Mouse (Mus musculus): ENCODE results near the gene Clip3.
A peak's percentile ranks its signal among the peaks of the same experiment; 100 is the strongest.

Gene Clip3

DNA sequence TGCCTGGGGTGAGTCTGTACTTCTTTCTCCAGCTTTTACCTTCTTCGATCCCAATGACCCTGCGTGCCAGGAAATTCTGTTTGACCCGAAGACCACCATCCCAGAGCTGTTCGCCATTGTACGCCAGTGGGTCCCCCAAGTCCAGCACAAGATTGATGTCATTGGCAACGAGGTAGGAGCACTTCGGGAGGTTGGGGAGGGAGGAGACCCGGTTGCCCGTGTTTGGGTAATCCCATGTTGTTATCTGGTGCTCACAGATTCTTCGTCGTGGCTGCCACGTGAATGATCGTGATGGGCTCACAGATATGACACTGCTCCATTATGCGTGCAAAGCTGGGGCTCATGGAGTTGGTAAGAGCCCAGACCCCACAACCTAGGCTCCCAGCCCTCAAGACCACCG is 5.3 kb downstream of the Clip3 start:
- DNase-seq = peak in 1 of 2 experiments; percentile 9

DNA sequence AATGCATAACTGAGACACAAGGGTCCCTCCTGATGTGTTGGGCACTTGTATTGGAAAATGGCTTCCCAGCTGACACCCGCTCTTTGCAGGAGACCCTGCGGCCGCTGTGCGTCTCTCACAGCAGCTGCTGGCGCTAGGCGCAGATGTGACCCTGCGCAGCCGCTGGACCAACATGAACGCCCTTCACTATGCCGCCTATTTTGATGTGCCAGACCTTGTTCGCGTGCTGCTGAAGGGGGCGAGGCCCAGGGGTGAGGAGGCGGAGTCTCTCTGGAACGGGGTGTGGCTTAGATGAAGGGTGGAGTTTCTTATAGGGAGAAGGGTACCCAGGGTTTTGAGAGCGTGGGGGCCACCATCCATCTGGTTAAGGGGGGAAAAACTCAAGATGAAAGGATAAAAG is 5.7 kb downstream of the Clip3 start:
- peak in 1 of 2 experiments; percentile 3 for DNase-seq

DNA sequence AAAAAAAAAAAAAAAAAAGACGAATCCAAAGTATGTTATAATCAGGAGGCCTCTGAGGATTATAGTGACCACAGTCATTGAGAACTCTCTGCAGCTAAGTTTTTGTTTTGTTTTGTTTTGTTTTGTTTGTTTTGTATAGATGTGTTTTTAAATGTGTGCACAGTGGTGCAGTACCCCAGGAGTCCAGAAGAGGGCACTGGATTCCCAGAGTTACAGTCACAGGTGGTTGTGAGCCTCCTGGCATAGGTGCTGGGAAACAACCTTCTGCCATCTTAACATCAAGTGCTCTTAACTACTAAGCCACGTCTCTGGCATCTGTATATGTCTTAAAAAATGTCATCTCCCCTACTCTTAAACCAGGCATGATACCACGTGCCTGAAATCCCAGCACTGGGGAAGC is 9.4 kb downstream of the Clip3 start:
- DNase-seq = peak; percentile 63 to 66

DNA sequence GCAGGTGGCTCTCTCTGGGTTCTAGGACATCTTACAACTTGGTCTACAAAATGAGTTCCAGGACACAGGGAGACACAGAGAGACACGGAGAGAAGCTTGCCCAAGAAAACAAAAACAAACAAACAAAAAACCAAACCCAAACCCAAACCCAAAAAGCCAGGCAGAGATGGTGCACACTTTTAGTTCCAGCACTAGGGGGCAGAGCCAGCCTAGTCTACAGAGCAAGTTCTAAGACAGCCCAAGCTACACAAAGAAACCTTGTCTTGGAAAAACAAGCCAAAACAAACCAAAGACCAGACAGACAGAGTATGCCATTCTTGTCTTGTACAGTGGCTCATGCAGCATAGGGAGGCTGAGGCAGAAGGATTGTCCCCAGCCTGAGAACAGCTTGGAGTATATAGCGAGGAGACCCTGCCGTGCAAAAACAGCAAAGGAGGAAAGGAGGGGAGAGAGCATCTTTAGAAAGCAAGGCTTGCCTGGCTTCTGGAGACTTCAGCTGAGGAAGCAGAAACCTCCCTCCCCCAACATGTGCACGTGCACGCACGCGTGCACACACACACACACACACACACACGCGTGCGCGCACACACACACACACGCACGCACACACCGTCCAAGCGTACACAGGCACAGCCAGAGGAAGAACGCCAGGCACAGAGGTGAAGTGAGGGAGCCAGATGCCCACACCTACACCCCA is 14.7 kb downstream of the Clip3 start:
- no peak for DNase-seq

DNA sequence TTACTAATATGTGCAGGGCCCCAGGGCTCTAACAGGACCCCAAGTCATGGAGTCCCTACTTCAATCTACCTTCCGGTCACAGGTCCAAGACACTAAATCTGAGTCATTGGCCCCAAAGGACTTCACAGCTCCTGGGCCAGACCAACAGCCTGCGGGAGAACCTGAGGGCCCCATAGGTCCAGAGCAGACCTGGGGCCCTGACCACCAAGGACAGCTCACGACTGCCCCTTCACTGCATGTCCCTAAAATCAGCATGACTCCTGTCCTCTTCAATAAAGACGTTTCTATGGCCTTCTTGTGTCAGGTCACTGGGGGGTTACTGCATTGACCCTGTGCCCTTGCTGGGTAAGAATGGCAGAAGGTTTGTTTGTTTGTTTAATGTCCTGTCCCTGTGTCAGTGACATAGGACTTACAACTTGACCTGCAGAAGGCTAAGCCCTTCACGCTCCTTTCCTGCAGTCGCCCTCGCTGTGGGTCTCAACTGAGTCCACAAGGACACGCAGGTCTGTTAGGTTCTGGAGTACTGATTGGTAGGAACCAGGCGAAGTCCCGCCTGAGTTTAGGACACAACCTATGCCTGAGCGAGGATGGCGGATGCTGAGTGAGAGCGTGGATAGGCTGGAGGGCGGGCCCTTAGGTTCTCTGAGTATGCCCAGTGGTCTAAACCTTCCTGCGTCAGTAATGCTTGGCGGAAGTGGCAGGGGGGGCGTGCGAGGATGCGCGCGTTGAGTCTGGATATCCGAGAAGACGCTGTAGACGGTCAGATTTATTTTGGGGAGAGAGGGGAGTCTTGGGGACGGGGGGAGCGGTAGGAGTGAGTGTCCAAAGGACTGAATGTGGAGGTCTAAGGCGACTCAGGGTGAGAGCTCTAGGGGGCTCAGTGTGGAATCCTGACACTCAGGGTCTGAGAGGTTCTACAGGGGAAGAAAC is 16.8 kb downstream of the Clip3 start, which contains the start of gene Alkbh6:
Alkbh6 (plus strand) TSS at position 642 of the 930 bp plus-strand sequence.
- peak; percentile 93 to 94 for DNase-seq

DNA sequence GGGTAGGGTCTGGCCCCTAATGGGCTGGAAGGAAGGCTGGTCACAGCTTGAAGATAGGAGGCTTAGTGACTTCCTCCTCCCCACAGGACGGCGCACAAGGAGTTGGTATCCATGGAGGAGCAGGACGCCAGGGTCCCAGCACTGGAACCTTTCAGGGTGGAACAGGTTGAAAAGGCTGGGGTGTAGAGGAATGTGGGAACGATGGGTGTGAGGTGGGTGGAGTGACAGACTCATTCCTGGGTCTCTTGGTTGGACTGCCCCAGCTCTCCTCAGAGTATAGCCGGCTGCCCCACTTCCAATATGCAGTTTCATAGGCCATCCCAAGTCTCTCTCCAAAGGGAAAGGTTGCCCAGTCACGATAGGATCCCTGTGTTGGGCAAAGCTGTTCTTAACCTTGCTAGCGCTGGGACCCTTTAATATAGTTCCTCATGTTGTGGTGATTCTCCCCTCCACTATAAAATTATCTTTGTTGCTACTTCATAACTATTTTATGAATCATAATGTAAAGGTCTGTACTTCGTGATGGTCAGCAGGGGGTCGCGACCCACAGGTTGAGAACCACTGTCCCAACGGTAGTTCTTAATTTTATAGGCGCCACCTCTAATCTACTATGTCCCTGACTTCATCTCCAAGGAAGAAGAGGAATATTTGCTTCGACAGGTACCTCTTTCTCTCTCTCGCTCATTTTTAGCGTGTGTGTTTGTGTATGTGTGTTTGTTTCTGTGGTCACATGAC is 18.0 kb downstream of the Clip3 start:
- DNase-seq = no peak

DNA sequence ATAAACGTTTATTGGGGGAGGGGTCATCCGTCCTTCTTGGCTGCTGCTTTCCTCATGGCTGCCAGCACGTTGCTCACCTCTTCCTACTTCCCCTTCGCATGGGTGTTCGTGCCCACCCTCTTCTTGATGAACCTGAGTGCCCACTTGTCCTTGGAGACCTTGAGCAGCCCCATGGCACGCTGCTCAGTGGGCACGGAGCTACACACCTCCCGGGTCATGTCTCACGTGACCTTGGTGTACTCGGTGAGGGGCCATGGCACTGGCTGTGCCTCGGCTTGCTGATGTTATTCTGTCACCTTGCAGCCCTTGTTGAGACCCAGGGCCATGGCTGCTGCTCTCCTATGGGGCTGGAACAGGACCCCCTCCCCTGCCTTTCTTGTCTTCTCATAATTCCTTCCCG is 18.6 kb downstream of the Clip3 start:
- DNase-seq = no peak

DNA sequence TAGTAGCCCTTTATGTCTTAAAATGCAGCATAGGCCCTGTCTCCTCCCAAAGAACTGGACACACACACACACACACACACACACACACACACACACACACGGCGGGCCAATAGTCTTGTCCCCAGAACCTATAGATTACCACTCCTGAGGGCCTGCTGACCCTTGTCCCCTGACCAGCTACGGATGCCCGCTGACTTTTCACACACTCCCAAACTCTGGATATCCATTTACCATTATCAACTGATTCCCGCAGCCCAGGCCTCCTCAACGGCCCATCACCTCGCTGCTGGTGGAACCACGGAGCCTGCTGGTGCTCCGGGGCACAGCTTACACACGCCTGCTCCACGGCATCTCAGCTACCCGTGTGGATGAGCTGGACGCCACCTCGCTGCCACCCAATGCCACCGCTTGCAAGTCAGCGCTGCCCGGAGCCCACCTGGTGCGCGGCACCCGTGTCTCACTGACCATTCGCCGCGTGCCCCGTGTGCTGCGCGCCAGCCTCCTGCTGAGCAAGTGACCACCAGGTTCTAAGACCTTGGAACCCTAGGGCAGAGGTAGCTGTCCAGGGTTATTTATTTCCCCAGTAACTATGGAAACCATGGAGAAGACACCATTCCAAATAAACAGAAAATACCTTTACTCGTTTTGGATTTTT is 22.3 kb downstream of the Clip3 start:
- DNase-seq = no peak

DNA sequence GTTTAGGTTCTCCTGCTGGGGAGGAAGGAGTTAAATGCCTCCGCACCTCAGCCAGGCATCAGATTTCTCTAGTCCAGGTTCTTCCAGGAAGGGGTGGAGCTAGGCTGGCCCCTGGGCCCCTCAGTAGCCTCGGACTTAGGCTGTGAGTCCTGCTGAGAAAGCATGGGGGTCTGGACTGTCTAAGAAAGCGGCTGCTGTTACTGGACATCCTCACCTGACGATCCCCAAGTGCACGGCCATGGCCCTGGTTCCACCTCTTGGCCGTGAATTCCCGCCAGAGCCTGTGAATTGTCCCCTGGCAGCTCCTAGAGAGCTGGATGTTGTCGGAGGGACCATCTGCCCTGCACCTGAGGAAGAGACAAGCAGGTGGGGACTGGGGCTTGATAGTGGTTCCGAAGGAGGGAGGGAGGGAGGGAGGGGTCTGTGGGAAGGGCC is 23.2 kb downstream of the Clip3 start, which contains the start of gene Syne4:
Syne4 (plus strand) TSS at position 87 of the 435 bp plus-strand sequence.
- DNase-seq = peak in 1 of 2 experiments; percentile 44

DNA sequence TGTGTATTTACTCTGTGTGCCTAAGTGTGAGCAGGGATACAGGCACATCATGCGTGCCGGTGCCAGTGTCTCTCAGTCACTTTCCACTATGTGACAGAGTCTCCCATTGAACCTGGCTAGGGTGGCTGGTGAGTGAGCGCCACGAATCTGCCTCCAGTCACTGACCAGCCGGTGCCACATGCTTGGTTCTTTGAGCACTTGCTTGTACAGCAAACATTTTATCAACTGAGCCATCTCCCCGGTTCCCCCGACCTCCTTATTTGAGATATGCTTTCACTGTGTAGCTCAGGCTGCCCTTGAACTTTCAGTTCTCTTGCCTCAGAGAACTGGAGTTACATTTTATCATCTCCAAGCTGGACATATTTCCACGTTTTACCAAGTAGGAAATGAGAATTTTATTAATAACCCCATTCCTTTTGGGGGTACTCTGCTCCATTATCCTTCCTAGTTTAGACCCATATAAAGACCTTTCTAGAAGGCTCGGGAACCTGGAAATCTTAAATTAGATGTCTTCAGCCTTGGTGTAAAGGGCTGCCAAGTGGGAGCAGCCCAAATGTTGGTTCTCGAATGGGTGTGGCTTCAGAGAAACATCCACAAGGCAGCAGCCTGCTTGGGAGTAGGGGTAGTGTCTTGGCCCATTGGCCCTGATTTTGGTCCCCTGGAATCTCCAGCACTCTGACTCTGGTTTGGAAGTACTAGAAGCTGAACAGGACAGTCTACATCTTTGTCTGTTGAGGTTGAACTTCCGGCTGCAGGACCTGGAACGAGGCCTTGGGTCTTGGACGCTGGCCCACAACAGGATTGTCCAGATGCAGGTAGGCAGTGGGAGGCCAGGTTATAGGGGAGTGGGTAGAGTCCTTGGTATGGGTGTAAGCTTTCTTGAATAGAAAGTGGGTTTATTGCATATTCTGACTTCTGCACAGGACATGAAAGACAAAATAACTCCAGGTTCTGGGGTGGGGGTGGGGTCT is 24.3 kb downstream of the Clip3 start:
- DNase-seq = no peak

DNA sequence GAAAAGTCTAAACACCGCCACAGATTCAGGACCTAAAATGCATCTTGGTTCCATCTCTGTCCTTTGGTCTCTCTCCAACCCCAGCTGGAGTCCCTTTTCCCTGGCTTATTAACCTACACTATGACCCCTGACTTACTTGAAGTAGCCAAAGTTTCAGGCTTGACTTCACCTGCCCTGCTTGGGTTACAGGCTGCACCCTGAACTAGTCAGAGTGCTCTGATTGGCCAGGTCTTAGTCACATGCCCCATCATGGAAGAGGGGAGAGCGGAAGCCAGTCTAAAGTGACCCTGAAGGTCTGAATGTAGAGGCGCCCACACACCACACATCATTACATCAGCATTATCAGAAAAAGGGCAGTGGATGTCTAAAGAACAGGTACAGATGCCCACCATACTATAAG is 26.6 kb downstream of the Clip3 start:
- no peak for DNase-seq

DNA sequence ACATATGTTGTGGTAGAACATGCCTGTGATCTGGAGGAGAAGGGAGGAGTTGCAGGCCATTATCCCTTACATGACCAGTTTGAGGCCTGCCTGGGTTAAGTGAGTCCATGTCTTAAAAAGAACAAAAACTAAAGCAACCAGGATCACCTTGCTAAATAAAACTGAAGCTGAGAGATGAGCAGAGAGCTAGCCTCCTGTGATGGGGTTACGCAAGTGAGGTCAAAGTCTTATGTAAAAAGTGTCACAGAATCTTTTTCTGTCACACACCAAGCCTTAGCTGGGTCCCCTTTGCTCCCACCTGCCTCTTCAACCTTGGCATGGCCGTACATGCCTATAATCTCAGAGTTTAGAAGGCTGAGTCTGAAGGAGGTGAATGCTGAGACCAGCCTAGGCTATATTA is 29.4 kb downstream of the Clip3 start:
- DNase-seq = no peak

DNA sequence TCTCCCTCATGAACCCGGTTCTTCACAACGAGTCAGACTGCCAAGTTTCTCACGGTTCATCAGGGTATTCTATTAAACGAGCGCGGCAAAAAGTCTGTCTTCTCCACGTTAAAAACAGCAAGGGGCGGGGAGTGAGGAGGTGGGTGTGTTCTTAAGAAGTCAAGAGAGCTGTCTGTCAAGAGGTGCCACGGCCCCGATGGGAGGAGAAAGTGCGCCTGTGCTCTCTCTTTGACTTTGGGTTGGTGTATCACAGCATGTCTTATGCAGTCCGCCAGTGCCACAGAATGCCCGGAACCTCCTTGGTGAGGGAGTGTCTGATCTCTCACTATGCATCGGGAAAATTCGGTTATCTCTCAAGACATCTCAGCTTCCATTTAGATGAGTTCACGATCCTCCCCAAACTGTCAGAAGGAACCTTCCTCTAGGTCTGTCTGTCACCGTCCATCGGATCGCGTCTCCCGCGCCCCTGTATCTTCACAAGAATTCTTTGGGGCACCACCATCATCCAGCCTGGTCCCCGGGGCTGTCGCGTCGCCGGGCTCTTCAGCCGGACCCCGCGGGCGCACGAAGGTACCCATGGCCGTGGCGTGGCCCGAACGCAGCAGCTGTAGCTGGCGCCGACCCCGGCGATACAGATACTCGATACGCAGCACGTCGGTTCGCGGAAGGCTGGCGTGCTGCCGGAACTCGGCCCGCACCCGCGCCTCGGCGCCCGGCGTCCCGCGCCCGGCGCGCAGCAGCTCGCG is 30.2 kb downstream of the Clip3 start, which contains the start of gene E130208F15Rik:
E130208F15Rik (plus strand) TSS at position 202 of the 746 bp plus-strand sequence.
- peak; percentile 70 to 75 for DNase-seq

DNA sequence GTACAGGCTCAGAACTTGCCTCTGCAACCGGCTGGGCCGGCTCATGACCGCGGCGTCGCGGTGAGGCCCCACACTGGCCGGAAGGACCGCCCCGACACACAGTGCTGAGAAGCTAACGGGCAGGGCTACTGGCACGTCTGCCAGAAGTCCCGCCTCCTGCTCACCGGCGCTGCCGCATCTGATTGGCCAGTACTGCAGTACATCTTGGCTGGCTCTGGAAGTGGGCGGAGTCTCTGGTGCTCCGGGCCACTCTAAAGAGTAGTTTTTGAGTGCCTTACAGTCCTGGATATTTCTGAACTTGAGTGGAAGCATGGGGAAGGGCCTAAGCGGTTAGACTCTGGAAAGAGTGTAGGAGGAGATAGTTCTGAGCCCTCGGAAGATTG is 30.7 kb downstream of the Clip3 start:
- DNase-seq = peak; percentile 97 to 98

DNA sequence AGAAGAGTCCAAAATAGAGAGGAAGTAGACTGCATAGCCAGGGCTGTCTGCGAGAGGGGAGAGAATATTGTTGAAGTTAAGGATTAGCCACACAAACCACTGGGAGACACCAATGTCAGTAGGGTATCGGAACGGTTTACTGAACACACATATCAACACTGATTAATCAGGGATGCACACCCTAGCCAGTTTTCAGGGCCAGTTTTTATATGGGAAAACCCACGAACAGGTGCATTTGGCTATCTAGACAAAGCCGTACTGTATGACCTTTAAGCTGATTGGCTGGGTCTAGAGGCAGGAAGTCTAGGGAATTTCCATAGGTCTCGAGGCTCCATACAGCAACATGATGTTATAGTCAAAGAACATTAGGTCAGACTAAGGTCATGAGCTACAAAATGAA is 31.3 kb downstream of the Clip3 start:
- no peak for DNase-seq

DNA sequence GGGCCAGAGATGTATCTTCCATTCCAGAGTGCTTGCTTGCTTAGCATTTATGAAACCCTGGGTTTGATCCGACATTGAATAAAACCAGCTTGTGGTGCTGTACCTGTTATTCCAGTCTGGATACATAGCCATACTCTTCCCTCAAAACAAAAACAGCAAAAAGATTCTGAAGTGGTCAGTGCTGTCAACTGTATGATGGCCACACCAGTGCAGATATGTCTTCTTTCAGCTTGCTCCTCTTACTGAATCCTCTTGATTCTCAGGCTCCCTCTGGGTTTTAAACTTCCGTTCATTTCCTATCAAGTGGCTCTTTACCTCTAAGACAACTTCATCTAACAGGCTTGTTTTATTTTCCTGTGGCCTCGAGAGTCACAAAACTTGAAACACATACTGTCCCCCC is 32.3 kb downstream of the Clip3 start, which contains the start of gene Sdhaf1:
Sdhaf1 (minus strand) TSS at position 101 of the 400 bp plus-strand sequence.
- no peak for DNase-seq

DNA sequence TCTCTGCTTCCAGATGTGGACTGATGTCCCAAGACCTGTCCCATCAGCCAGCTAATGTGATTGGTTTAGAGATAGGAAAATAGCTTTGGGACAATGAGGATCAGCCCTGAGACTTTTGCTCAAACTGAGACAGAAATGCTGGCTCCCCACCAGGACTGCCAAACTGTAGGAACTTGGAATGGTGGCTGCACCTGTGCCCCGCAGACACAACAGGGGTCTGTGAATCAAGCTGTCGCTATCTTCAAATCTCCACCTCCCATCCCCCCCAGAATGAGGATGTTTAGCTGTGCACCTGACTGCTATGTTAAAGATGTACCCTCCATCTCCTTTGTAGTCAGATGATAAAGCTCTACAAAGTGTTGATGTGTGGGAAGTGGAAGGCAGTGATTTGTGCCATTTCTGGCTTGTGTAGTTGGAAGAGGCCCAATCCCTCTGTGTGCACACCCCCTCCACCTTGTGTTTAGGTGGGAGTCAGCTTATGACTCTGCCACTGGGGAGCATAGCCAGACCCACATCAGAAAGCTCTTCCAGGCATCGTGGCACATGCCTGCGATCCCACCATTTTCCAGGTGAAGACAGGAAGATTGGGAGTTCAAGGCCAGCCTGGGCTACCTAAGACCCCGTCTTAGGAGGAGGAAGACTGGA is 32.9 kb downstream of the Clip3 start:
- no peak for DNase-seq

DNA sequence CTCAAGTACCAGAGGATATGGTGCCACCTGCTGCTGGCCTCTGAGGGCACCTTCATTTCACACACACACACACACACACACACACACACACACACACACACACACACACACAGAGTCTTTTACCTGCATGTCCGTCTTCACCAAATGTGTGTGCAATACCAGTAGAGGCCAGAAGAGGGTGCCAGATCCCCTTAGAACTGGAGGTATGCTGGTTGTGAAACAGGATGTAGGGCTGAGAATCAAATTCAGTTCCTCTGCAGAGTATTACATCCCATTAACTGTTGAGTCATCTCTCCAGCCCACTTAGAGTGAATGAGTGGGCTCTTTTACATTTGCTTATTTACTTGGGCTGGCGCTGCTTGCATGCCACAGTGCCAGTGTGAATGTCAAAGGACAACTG is 33.8 kb downstream of the Clip3 start:
- peak; percentile 47 to 64 for DNase-seq

DNA sequence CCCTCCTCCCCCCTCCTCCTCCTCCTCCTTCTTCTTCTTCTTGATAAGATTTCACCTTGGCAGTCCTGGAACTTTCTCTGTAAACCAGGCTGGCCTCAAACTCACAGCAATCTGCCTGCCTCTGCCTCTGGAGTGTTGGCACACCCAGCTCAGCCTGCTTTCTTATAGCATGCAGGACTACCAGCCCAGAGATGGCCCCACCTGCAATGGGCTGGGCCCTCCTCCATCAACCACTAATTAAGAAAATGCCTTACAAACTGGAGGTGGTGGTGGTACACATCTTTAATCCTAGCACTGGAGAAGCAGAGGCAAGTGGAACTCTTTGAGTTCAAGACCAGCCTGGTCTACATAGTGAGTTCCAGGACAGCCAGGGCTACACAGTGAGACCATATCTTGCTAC is 34.9 kb downstream of the Clip3 start:
- DNase-seq = no peak

DNA sequence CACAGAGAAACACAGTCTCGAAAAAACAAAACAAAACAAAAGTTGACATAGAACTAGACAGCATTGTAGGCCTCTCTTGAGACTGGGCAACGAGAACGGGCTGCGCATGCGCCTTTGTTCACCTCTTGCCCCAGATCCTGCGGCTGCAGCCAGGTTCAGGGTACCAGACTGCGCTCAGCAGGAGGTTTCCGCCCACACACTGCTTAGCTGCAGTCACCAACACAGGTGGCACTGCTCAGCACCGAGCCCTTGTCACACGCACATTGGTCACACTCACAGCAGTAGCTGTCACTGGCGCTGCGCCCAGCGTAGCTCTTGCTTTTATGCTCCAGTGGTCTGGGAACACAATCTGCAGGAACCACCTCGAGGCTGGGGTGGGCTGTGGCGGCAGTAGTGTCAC is 35.6 kb downstream of the Clip3 start:
- peak; percentile 98 for DNase-seq

All from cerebellum, postnatal 36 days (tissue).